Mouse (Mus musculus): ENCODE measurements around the gene Tbx20.

- TF ChIP-seq POLR2A (IDR thresholded peaks at IDR 0.05; ENCODE audit: borderline replicate concordance, low read depth, low read length), result no peak
- no peak for TF ChIP-seq CTCF (IDR thresholded peaks at IDR 0.05; ENCODE audit: low read depth, low read length)
Observed at GRCm38 (mm10) chr9:24701246-24701645, 72.9 kb downstream of the Tbx20 start.

Measured in bone marrow macrophage, adult 2 months (primary cell).